Mouse (Mus musculus): ENCODE data around the gene Ccdc38.

DNA sequence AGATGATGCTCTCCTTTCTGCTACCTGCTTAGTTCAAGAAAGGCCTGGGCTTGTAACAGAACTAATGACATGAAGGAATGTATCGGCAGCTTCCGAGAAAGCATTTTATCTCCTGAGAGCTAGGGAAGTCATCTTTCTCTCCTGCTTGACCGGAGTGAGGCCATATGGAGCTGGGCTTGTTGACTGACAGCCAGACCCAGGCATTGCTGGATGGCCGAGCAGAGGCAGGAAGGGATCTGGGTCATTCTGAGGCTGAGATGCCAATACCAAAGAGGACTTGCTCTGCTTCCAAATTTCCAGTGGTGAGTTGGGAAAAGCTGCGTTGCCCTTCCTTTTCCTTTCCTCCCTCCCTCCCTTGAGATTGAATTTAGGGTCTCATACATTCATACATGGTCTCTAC is 20.7 kb upstream of the Ccdc38 start:
- TF ChIP-seq POLR2A (IDR thresholded peaks at IDR 0.05; ENCODE audit: insufficient read depth, low read length) = no peak
- no peak for TF ChIP-seq CTCF (IDR thresholded peaks at IDR 0.05; ENCODE audit: low read depth, low read length)

Measured in ES-Bruce4 (cell line).